Mouse (Mus musculus): ENCODE data around the gene Slc25a23. TPM values are rescaled to one million over a fixed set of nuclear protein-coding genes. Genes with fewer than 3 reads are reported as not detected.
A peak's percentile ranks its signal among the peaks of the same experiment; 100 is the strongest.

Slc25a23 gene
- polyA plus RNA-seq, 1 experiment = 8.8 TPM

DNA sequence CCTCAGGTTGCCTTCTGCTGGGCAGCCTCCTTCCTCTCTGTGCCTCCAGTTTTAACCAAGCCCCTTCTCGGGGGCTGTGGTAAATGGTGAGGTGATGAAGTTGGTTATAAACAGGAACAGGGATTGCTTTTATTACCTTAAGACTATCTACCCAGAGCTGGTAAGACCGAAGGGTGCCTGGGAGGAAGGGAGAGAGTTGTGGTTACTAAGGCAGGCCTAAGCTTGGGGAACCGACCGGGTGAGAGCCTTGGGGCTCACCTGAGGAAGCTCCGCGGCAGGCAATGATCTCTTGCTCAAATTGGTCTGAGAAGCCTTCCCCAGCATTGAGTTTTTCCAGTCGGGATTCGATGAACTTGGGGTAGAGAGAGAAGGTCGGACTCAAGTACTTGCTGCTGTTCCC lies 10.6 kb upstream of the Slc25a23 start:
- Histone ChIP-seq H3K4me1 (ENCODE audit: control insufficient read depth, insufficient read depth, low read length) (peaks cover 5% of the 10 kb centered on the region; the same call in 1 of the 2 replicates), H3K27ac (ENCODE audit: control insufficient read depth, insufficient read depth, low read depth, low read length) (no peak overlapping the region), H3K27me3 (ENCODE audit: control insufficient read depth, insufficient read depth, low read length) (no peaks in the 10 kb centered on the region), H3K4me3 (ENCODE audit: control insufficient read depth, low read depth, low read length) (no peak overlapping the region), H3K36me3 (ENCODE audit: control insufficient read depth, insufficient read depth, low read length) (no peaks in the 10 kb centered on the region)
- TF ChIP-seq POLR2A (IDR thresholded peaks at IDR 0.05; ENCODE audit: control insufficient read depth, low read depth, low read length) = no peak
- no peak for TF ChIP-seq CTCF (IDR thresholded peaks at IDR 0.05; ENCODE audit: control insufficient read depth, insufficient read depth, insufficient replicate concordance, low read depth, low read length)

- Histone ChIP-seq H3K27ac (ENCODE audit: control insufficient read depth, insufficient read depth, low read depth, low read length) (no peak overlapping the region), H3K27me3 (ENCODE audit: control insufficient read depth, insufficient read depth, low read length) (no peaks in the 10 kb centered on the region; the same call in 1 of the 2 replicates), H3K4me3 (ENCODE audit: control insufficient read depth, low read depth, low read length) (no peak overlapping the region), H3K36me3 (ENCODE audit: control insufficient read depth, insufficient read depth, low read length) (no peaks in the 10 kb centered on the region), H3K4me1 (ENCODE audit: control insufficient read depth, insufficient read depth, low read length) (peaks cover 10% of the 10 kb centered on the region)
- TF ChIP-seq POLR2A (IDR thresholded peaks at IDR 0.05; ENCODE audit: control insufficient read depth, low read depth, low read length) (no peak), CTCF (IDR thresholded peaks at IDR 0.05; ENCODE audit: control insufficient read depth, insufficient read depth, insufficient replicate concordance, low read depth, low read length) (no peak)
These were observed 7.2 kb upstream of the Slc25a23 start for GRCm38 (mm10) chr17:57066908-57067307.

GRCm38 (mm10) chr17:57063031-57063430 lies 3.4 kb upstream of the Slc25a23 start:
- Histone ChIP-seq H3K4me3 (ENCODE audit: control insufficient read depth, low read depth, low read length) (no peak overlapping the region), H3K4me1 (ENCODE audit: control insufficient read depth, insufficient read depth, low read length) (peaks cover 19% of the 10 kb centered on the region), H3K36me3 (ENCODE audit: control insufficient read depth, insufficient read depth, low read length) (no peaks in the 10 kb centered on the region), H3K27ac (ENCODE audit: control insufficient read depth, insufficient read depth, low read depth, low read length) (no peak overlapping the region), H3K27me3 (ENCODE audit: control insufficient read depth, insufficient read depth, low read length) (no peaks in the 10 kb centered on the region; the same call in 1 of the 2 replicates)
- TF ChIP-seq POLR2A (IDR thresholded peaks at IDR 0.05; ENCODE audit: control insufficient read depth, low read depth, low read length) = no peak

GRCm38 (mm10) chr17:57062548-57062947 lies 2.9 kb upstream of the Slc25a23 start:
- Histone ChIP-seq H3K27ac (ENCODE audit: control insufficient read depth, insufficient read depth, low read depth, low read length) (no peak overlapping the region), H3K36me3 (ENCODE audit: control insufficient read depth, insufficient read depth, low read length) (no peaks in the 10 kb centered on the region), H3K4me3 (ENCODE audit: control insufficient read depth, low read depth, low read length) (peak overlapping the region; percentile 20), H3K4me1 (ENCODE audit: control insufficient read depth, insufficient read depth, low read length) (peaks cover 19% of the 10 kb centered on the region), H3K27me3 (ENCODE audit: control insufficient read depth, insufficient read depth, low read length) (no peaks in the 10 kb centered on the region; the same call in 1 of the 2 replicates)
- TF ChIP-seq POLR2A (IDR thresholded peaks at IDR 0.05; ENCODE audit: control insufficient read depth, low read depth, low read length) = no peak
- no peak for TF ChIP-seq CTCF (IDR thresholded peaks at IDR 0.05; ENCODE audit: control insufficient read depth, insufficient read depth, insufficient replicate concordance, low read depth, low read length)

DNA sequence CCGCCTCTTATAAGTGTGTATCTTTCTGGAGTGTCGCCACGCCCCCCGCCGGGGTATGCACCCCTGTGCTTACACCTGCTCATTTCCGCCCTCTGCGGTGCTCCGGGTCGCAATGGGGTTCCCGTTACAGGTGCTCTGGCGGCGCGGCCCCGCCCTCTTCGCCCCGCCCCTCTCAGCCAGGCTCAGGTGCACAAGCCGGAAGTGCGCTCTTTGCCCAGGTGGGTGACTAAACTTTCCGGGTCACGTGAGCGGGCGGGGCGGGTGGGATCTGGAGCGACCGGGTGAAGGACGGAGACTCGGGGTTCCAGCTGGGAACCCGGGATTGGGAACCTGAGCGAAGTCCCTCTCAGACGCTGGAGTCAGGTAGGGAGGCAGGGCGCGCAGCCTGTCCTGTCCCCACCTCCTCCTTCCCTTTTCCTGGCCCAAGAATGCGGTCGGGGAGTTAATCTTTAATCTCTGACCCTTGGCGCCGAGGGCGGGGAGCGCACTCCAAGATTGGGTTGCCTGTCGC lies 2.4 kb upstream of the Slc25a23 start:
- Histone ChIP-seq H3K27me3 (ENCODE audit: control insufficient read depth, insufficient read depth, low read length) (no peaks in the 10 kb centered on the region; the same call in 1 of the 2 replicates), H3K27ac (ENCODE audit: control insufficient read depth, insufficient read depth, low read depth, low read length) (no peak overlapping the region), H3K4me1 (ENCODE audit: control insufficient read depth, insufficient read depth, low read length) (peaks cover 19% of the 10 kb centered on the region), H3K4me3 (ENCODE audit: control insufficient read depth, low read depth, low read length) (peak overlapping the region; percentile 34), H3K36me3 (ENCODE audit: control insufficient read depth, insufficient read depth, low read length) (no peaks in the 10 kb centered on the region)
- no peak for TF ChIP-seq CTCF (IDR thresholded peaks at IDR 0.05; ENCODE audit: control insufficient read depth, insufficient read depth, insufficient replicate concordance, low read depth, low read length)

GRCm38 (mm10) chr17:57061069-57061468 lies 1.4 kb upstream of the Slc25a23 start:
- Histone ChIP-seq H3K27ac (ENCODE audit: control insufficient read depth, insufficient read depth, low read depth, low read length) (no peak overlapping the region), H3K4me3 (ENCODE audit: control insufficient read depth, low read depth, low read length) (no peak overlapping the region), H3K36me3 (ENCODE audit: control insufficient read depth, insufficient read depth, low read length) (no peaks in the 10 kb centered on the region), H3K27me3 (ENCODE audit: control insufficient read depth, insufficient read depth, low read length) (no peaks in the 10 kb centered on the region; the same call in 1 of the 2 replicates), H3K4me1 (ENCODE audit: control insufficient read depth, insufficient read depth, low read length) (peaks cover 19% of the 10 kb centered on the region)
- no peak for TF ChIP-seq POLR2A (IDR thresholded peaks at IDR 0.05; ENCODE audit: control insufficient read depth, low read depth, low read length)
- TF ChIP-seq CTCF (IDR thresholded peaks at IDR 0.05; ENCODE audit: control insufficient read depth, insufficient read depth, insufficient replicate concordance, low read depth, low read length) = no peak

DNA sequence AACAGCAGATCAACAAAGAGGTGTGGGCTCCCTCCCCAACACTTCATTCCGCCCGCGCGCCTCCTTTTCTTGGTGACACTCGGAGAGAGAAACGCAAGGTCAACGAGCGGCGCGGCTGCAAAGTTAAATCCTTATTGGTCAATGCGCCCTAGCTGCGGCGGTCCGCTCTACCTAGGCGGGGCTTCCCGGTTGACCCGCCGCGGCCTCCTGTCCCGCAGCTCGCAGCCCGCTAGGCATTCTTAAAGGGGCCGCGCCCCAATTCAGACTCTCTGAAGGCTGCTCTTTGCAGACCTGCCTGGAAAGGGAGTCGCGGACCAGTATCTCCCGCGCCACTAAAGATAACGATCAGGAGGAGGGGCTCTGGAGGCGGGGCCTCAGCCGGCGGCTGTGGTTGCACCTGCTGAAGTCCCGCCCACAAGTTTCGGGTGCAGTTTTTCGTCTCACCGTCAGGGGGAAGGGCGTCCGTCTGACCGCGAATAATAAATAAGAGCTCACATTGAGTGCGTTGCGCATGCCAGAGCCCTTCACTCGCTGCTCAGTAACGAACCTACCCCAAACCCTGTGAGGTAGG lies 653 bp upstream of the Slc25a23 start:
- Histone ChIP-seq H3K27me3 (ENCODE audit: control insufficient read depth, insufficient read depth, low read length) (no peaks in the 10 kb centered on the region; the same call in 1 of the 2 replicates), H3K4me3 (ENCODE audit: control insufficient read depth, low read depth, low read length) (peak overlapping the region; percentile 86), H3K27ac (ENCODE audit: control insufficient read depth, insufficient read depth, low read depth, low read length) (peak overlapping the region; percentile 59; the same call in 1 of the 2 replicates), H3K36me3 (ENCODE audit: control insufficient read depth, insufficient read depth, low read length) (no peaks in the 10 kb centered on the region), H3K4me1 (ENCODE audit: control insufficient read depth, insufficient read depth, low read length) (peaks cover 19% of the 10 kb centered on the region)
- TF ChIP-seq CTCF (IDR thresholded peaks at IDR 0.05; ENCODE audit: control insufficient read depth, insufficient read depth, insufficient replicate concordance, low read depth, low read length) (peak; percentile 59), POLR2A (IDR thresholded peaks at IDR 0.05; ENCODE audit: control insufficient read depth, low read depth, low read length) (0 out of 2 replicates have a peak, but pooled peaks have one; percentile 14)
